Mouse (Mus musculus) liver, adult 2 months (tissue): ENCODE data around the gene Tmod4.
"Not testable (repeated sequence)": the region's sequence is repeated elsewhere in the genome, so short reads cannot be mapped to it uniquely, and the experiment has no call there.

ENCODE experiments used
- CTCF ChIP-seq: fragments of 200-500 bp; IDR thresholded peaks from 2 replicates; pipeline ENCODE4 v1.5.1; 2011; ENCODE audit warnings: low read depth, low read length, control low read depth
- POLR2A ChIP-seq: fragments of 200-500 bp; IDR thresholded peaks from 2 replicates; pipeline ENCODE4 v1.6.1; 2011; ENCODE audit warnings: low read length, control low read depth; ENCODE audit not compliant: insufficient read depth; ENCODE audit errors: extremely low read depth

DNA sequence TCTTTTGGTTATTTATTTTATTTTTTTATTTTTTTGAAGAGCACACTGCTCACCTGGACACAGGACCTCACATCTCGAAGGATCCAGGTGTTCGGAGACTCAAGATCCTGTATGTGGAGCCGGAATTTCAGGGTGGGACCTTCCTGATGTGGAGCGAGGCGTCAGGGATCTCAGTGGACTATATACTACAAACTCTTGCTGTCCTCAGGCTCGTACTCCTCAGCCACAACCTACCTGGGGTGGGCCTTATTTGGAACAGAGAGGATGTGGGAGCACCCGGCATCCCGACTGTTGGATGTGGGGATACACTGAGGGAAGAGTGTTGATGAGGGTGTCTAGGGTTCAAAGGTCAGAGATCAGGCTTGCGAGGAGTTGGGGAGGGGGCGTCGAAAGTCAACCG, 9.9 kb downstream of the Tmod4 start:
- TF ChIP-seq CTCF, POLR2A: not testable (repeated sequence)
